Mouse (Mus musculus): ENCODE data around the gene Naa60. TPM values are rescaled to one million over a fixed set of nuclear protein-coding genes. Genes with fewer than 3 reads are reported as not detected.
A peak's percentile ranks its signal among the peaks of the same experiment; 100 is the strongest.

Gene Naa60
- 47.7 and 62.9 TPM in 2 replicates for polyA plus RNA-seq (2011; ENCODE audit: insufficient read length, low read depth, missing spikeins)

DNA sequence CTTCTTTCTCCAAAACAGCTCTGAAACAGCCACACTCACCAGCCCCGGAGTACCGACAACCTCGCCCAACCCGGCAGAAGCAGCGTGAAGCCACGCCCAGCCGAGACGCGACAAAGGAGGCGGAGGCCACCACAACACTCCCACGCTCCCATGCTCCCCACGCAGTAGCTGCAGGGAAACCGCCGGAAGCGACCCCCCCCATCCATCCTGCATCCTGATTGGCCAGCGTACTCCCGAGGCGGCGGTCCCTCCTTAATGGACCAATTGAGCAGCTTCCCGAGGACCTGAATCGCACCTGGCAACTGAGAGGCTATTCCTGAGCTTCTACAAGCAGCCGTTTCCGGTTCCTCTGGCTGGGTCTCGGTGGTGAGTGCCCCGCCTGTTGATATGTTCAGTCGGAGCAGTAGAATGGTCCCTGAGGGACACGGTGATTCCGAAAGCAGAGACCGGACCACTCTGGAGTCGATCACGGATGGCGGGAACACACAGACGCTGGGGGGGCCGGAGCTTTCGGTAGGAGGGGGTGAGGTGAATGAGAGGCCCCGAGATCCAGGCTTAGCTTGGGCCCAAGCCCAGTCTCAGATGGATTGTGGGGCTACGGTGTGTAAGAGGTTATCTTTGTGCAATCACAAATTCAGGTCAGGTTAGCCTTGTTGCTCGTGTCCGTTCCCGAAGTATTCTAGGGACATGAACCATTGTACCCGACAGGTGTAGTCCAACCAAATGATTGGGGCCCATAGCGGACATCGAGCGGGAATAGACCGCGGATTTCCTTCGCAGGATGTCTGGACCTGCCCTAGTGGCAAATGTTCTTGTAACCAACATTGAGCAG lies at the start of gene Naa60:
Gene Naa60, plus strand, starts transcription at position 160 of the 832 bp plus-strand sequence.
- TF ChIP-seq CTCF (IDR thresholded peaks at IDR 0.05; ENCODE audit: borderline replicate concordance, insufficient read depth, low read length): no peak
- TF ChIP-seq POLR2A (IDR thresholded peaks at IDR 0.05; ENCODE audit: low read depth, low read length): peak; percentile 68

GRCm38 (mm10) chr16:3828021-3828420 lies 44.2 kb upstream of the Naa60 start:
- Histone ChIP-seq H3K4me3 (ENCODE audit: insufficient read depth, low read length) (no peak overlapping the region), H3K4me1 (ENCODE audit: control insufficient read depth, insufficient read depth, low read length) (no peaks in the 10 kb centered on the region), H3K27ac (ENCODE audit: insufficient read depth, low read length) (no peak overlapping the region)
- TF ChIP-seq CTCF (IDR thresholded peaks at IDR 0.05; ENCODE audit: borderline replicate concordance, insufficient read depth, low read length) (no peak), POLR2A (IDR thresholded peaks at IDR 0.05; ENCODE audit: low read depth, low read length) (no peak)

More for the DNA sequence above, at the start of gene Naa60:
- Histone ChIP-seq H3K4me3 (ENCODE audit: insufficient read depth, low read length) (peak within 1 kb of the TSS; percentile 70), H3K27ac (ENCODE audit: insufficient read depth, low read length) (no peak within 1 kb of the TSS), H3K4me1 (ENCODE audit: control insufficient read depth, insufficient read depth, low read length) (no peaks in the 10 kb centered on the region)

- TF ChIP-seq POLR2A (IDR thresholded peaks at IDR 0.05; ENCODE audit: low read depth, low read length): no peak
- TF ChIP-seq CTCF (IDR thresholded peaks at IDR 0.05; ENCODE audit: borderline replicate concordance, insufficient read depth, low read length): no peak
- Histone ChIP-seq H3K4me1 (ENCODE audit: control insufficient read depth, insufficient read depth, low read length) (no peaks in the 10 kb centered on the region), H3K27ac (ENCODE audit: insufficient read depth, low read length) (no peak overlapping the region), H3K4me3 (ENCODE audit: insufficient read depth, low read length) (no peak overlapping the region)
Measured at GRCm38 (mm10) chr16:3829727-3830126, 42.4 kb upstream of the Naa60 start.

DNA sequence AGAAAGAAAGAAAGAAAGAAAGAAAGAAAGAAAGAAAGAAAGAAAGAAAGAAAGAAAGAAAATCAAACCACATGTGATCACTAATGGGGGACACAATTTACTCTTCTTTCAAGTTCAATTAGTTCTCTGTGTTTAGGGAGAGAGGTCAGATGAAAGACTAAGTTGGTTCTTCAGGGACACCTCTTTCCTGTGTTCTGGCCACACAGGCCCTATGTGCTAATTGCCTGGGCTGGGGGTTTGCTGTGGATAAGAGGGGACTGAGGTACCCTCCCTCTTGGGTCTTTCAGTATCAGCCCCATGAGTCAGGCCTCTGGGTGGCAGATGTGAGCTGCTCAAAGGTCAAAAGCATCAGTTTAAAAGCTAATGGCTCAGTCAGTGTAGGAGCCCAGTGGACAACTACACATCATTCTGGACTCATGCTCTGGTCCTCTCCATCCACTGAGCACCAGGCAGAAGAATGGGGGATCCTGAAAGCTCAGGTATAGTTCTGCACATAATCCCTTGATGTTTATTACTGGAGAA lies 41.5 kb upstream of the Naa60 start, which contains the start of gene Olfr15:
Gene Olfr15, plus strand, starts transcription at position 291 of the 522 bp plus-strand sequence.
- Histone ChIP-seq H3K4me1 (ENCODE audit: control insufficient read depth, insufficient read depth, low read length) (no peaks in the 10 kb centered on the region), H3K27ac (ENCODE audit: insufficient read depth, low read length) (no peak within 1 kb of the TSS), H3K4me3 (ENCODE audit: insufficient read depth, low read length) (no peak within 1 kb of the TSS)
- TF ChIP-seq CTCF (IDR thresholded peaks at IDR 0.05; ENCODE audit: borderline replicate concordance, insufficient read depth, low read length) (no peak), POLR2A (IDR thresholded peaks at IDR 0.05; ENCODE audit: low read depth, low read length) (no peak)

DNA sequence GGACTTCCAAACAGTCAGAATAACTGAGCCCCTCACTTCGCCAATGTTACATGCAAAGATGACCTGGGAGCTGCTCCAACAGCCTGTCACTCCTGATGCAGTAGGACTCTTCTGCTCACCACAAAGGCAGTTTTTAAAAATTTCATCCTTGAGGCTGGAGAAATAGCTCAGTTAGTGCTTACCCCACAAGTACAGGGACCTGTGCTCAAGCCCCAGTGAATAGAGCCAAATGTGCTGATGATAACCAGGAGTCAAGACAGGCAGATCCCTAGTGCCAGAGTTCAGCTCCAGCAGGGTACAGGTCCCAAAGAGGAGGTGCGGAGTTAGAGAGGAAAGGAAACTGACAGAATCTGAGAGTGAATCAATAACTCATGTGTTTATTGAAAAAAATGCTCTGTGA lies 36.7 kb upstream of the Naa60 start:
- Histone ChIP-seq H3K4me3 (ENCODE audit: insufficient read depth, low read length) (no peak overlapping the region), H3K27ac (ENCODE audit: insufficient read depth, low read length) (no peak overlapping the region), H3K4me1 (ENCODE audit: control insufficient read depth, insufficient read depth, low read length) (no peaks in the 10 kb centered on the region)
- no peak for TF ChIP-seq CTCF (IDR thresholded peaks at IDR 0.05; ENCODE audit: borderline replicate concordance, insufficient read depth, low read length)
- TF ChIP-seq POLR2A (IDR thresholded peaks at IDR 0.05; ENCODE audit: low read depth, low read length): no peak

DNA sequence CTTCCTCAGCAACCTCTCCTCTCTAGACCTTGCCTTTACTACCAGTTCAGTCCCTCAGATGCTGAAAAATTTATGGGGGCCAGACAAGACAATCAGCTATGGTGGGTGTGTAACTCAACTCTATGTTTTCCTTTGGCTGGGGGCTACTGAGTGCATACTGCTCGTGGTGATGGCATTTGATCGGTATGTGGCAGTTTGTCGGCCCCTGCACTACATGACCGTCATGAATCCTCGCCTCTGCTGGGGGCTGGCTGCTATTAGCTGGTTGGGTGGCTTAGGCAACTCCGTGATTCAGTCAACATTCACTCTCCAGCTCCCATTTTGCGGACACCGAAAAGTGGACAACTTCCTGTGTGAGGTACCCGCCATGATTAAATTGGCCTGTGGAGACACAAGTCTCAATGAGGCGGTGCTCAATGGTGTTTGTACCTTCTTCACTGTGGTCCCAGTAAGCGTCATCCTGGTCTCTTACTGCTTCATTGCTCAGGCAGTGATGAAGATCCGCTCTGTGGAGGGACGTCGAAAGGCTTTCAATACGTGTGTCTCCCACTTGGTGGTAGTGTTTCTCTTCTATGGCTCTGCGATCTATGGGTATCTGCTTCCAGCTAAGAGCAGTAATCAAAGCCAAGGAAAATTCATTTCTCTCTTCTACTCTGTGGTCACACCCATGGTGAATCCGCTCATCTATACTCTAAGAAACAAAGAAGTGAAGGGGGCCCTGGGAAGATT lies 32.9 kb upstream of the Naa60 start:
- H3K27ac ChIP-seq (ENCODE audit: insufficient read depth, low read length): no peak overlapping the region
- H3K4me1 ChIP-seq (ENCODE audit: control insufficient read depth, insufficient read depth, low read length): no peaks in the 10 kb centered on the region
- TF ChIP-seq CTCF (IDR thresholded peaks at IDR 0.05; ENCODE audit: borderline replicate concordance, insufficient read depth, low read length) (no peak), POLR2A (IDR thresholded peaks at IDR 0.05; ENCODE audit: low read depth, low read length) (no peak)
- no peak overlapping the region for H3K4me3 ChIP-seq (ENCODE audit: insufficient read depth, low read length)

GRCm38 (mm10) chr16:3842989-3843388 lies 29.2 kb upstream of the Naa60 start:
- H3K4me3 ChIP-seq (ENCODE audit: insufficient read depth, low read length): no peak overlapping the region
- no peak overlapping the region for H3K27ac ChIP-seq (ENCODE audit: insufficient read depth, low read length)
- TF ChIP-seq POLR2A (IDR thresholded peaks at IDR 0.05; ENCODE audit: low read depth, low read length) (no peak), CTCF (IDR thresholded peaks at IDR 0.05; ENCODE audit: borderline replicate concordance, insufficient read depth, low read length) (no peak)
- H3K4me1 ChIP-seq (ENCODE audit: control insufficient read depth, insufficient read depth, low read length): no peaks in the 10 kb centered on the region

GRCm38 (mm10) chr16:3843796-3844195 lies 28.4 kb upstream of the Naa60 start:
- TF ChIP-seq CTCF (IDR thresholded peaks at IDR 0.05; ENCODE audit: borderline replicate concordance, insufficient read depth, low read length) (no peak), POLR2A (IDR thresholded peaks at IDR 0.05; ENCODE audit: low read depth, low read length) (no peak)
- Histone ChIP-seq H3K4me3 (ENCODE audit: insufficient read depth, low read length) (no peak overlapping the region), H3K4me1 (ENCODE audit: control insufficient read depth, insufficient read depth, low read length) (no peaks in the 10 kb centered on the region)

GRCm38 (mm10) chr16:3846711-3847518 lies 25.3 kb upstream of the Naa60 start, which contains the start of gene Zfp174:
Gene Zfp174 (plus strand): TSS chr16:3847268.
- no peak within 1 kb of the TSS for H3K27ac ChIP-seq (ENCODE audit: insufficient read depth, low read length)
- peak within 1 kb of the TSS; percentile 77 for H3K4me3 ChIP-seq (ENCODE audit: insufficient read depth, low read length)
- H3K4me1 ChIP-seq (ENCODE audit: control insufficient read depth, insufficient read depth, low read length): no peaks in the 10 kb centered on the region
- TF ChIP-seq POLR2A (IDR thresholded peaks at IDR 0.05; ENCODE audit: low read depth, low read length): peak; percentile 80
- no peak for TF ChIP-seq CTCF (IDR thresholded peaks at IDR 0.05; ENCODE audit: borderline replicate concordance, insufficient read depth, low read length)

More at GRCm38 (mm10) chr16:3843796-3844195, 28.4 kb upstream of the Naa60 start:
- no peak overlapping the region for H3K27ac ChIP-seq (ENCODE audit: insufficient read depth, low read length)
